Mouse (Mus musculus) bone marrow, adult 2 months (tissue): Measurements from ENCODE around the gene Elk4.

Source experiments
- CTCF ChIP-seq: fragments of 200-500 bp; IDR thresholded peaks from 2 replicates; pipeline ENCODE4 v1.5.1; 2011; ENCODE audit warnings: low read length, control low read depth; ENCODE audit not compliant: control insufficient read depth, insufficient read depth
- POLR2A ChIP-seq: fragments of 200-500 bp; IDR thresholded peaks from 2 replicates; pipeline ENCODE4 v1.6.1; 2011; ENCODE audit warnings: low read depth, mild to moderate bottlenecking, control low read depth, low read length, borderline replicate concordance; ENCODE audit not compliant: control insufficient read depth

DNA sequence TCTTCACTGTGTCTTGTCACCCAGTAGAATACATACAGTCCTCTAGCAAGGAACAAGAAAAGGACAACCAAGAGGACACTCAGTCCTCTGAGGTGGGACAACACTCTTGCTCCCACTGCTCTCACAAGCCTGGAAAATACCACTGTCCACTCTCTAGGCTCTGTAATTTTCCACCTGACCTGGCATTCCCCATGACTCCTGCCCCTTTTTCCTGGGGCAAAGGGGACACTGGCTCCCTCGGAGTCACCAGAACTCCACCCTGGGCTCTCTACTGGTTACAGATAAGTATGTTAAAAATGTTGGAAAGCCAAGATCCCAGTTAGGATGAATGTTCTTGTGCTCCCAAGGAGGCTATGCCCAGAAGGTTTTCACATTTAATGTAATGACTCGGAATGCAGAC lies 46.4 kb upstream of the Elk4 start:
- TF ChIP-seq POLR2A: no peak
- TF ChIP-seq CTCF: no peak
